Mouse (Mus musculus) ES-Bruce4 (cell line): ENCODE measurements at regions not wholly inside any gene's neighbourhood (a gene's known extent, or its start where the extent isn't known, plus 50 kb on each side); places are given as distances from the start of the nearest gene placed in this dataset.
"Not testable (repeated sequence)": the region's sequence is repeated elsewhere in the genome, so short reads cannot be mapped to it uniquely, and the experiment has no call there.

ENCODE experiments used
- H3K27ac ChIP-seq: 2 replicates; pipeline ENCODE4 v1.5.1; 2012; ENCODE audit warnings: low read length, inconsistent platforms; ENCODE audit not compliant: insufficient read depth
- H3K27me3 ChIP-seq: 2 replicates; pipeline ENCODE4 v1.6.1; 2012; ENCODE audit warnings: mild to moderate bottlenecking, low read length, inconsistent platforms; ENCODE audit not compliant: control insufficient read depth, poor library complexity, insufficient read depth, severe bottlenecking
- H3K36me3 ChIP-seq: 2 replicates; pipeline ENCODE4 v1.6.1; 2012; ENCODE audit warnings: inconsistent platforms, mild to moderate bottlenecking, low read length, moderate library complexity; ENCODE audit not compliant: control insufficient read depth, poor library complexity, insufficient read depth, severe bottlenecking
- H3K4me1 ChIP-seq: one replicate; pipeline ENCODE4 v1.8.1; 2011; ENCODE audit warnings: low read length; ENCODE audit not compliant: control insufficient read depth, insufficient read depth
- H3K4me3 ChIP-seq: 2 replicates; pipeline ENCODE4 v1.5.1; 2011; ENCODE audit warnings: low read depth, mild to moderate bottlenecking, low read length
- H3K9ac ChIP-seq: 2 replicates; pipeline ENCODE4 v1.6.1; 2012; ENCODE audit warnings: low read depth, mild to moderate bottlenecking, inconsistent platforms; ENCODE audit not compliant: poor library complexity, severe bottlenecking
- H3K9me3 ChIP-seq: replicated peaks from 2 replicates; pipeline ENCODE4 v1.6.1; 2012; ENCODE audit warnings: mild to moderate bottlenecking, low read length, inconsistent platforms; ENCODE audit not compliant: control insufficient read depth, poor library complexity, insufficient read depth, severe bottlenecking
- CTCF ChIP-seq: IDR thresholded peaks from one replicate; pipeline ENCODE4 v1.8.1; 2011; ENCODE audit warnings: low read depth, low read length
- EP300 ChIP-seq: IDR thresholded peaks from 2 replicates; pipeline ENCODE4 v1.6.1; 2011; ENCODE audit warnings: low read depth, low read length; ENCODE audit not compliant: insufficient read depth
- POLR2A ChIP-seq: IDR thresholded peaks from one replicate; pipeline ENCODE4 v1.8.1; 2011; ENCODE audit warnings: low read length; ENCODE audit not compliant: insufficient read depth

- no peaks in the 10 kb centered on the region for H3K9me3 ChIP-seq
Observed at GRCm38 (mm10) chr3:21621745-21622144, 454.7 kb upstream of the Tbl1xr1 start.

DNA sequence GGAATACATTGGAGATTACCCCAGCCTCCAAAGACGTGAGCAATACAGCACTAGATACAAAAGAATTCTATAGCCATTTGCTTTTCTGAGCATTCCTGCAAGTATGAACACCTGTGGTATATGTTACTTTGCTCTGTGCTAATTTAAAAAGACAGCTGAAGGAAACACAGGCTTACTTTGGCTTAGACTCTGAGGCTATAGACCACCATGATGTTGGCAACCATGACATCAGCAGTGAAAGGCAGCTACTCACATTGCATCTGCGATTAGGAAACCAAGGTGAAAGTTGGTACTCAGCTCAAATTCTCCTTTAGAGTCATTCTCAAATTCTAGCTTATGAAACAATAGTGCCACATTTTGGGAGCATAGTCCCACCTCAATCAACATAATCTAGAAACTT lies 451.4 kb upstream of the Tbl1xr1 start:
- no peak for TF ChIP-seq CTCF

More at GRCm38 (mm10) chr3:21621745-21622144, 454.7 kb upstream of the Tbl1xr1 start:
- no peak for TF ChIP-seq CTCF
- TF ChIP-seq EP300, result no peak
- no peak for TF ChIP-seq POLR2A
- H3K27me3 ChIP-seq, result no peaks in the 10 kb centered on the region
- no peak overlapping the region for H3K27ac ChIP-seq
- no peak overlapping the region for H3K4me3 ChIP-seq
- no peaks in the 10 kb centered on the region for H3K4me1 ChIP-seq
- no peak overlapping the region for H3K9ac ChIP-seq
- no peaks in the 10 kb centered on the region for H3K36me3 ChIP-seq

GRCm38 (mm10) chr3:21626029-21626428 lies 450.4 kb upstream of the Tbl1xr1 start:
- Histone ChIP-seq H3K4me1 (no peaks in the 10 kb centered on the region), H3K36me3 (no peaks in the 10 kb centered on the region), H3K9me3 (0 out of 2 replicates have a peak, but pooled peaks cover 2% of the 10 kb centered on the region), H3K27ac (no peak overlapping the region), H3K27me3 (no peaks in the 10 kb centered on the region), H3K9ac (no peak overlapping the region), H3K4me3 (no peak overlapping the region)
- no peak for TF ChIP-seq CTCF
- no peak for TF ChIP-seq EP300
- TF ChIP-seq POLR2A, result no peak

More for the DNA sequence above, 451.4 kb upstream of the Tbl1xr1 start:
- Histone ChIP-seq H3K4me1 (no peaks in the 10 kb centered on the region), H3K9ac (no peak overlapping the region), H3K9me3 (0 out of 2 replicates have a peak, but pooled peaks cover 2% of the 10 kb centered on the region), H3K27me3 (no peaks in the 10 kb centered on the region), H3K4me3 (no peak overlapping the region), H3K36me3 (no peaks in the 10 kb centered on the region), H3K27ac (no peak overlapping the region)

GRCm38 (mm10) chr3:21627048-21627447 lies 449.4 kb upstream of the Tbl1xr1 start:
- H3K4me3 ChIP-seq, H3K27ac ChIP-seq, H3K36me3 ChIP-seq, H3K27me3 ChIP-seq, H3K9ac ChIP-seq, H3K9me3 ChIP-seq, H3K4me1 ChIP-seq: not testable (repeated sequence)
- peak; percentile 60; the same call in 1 of the 2 replicates for TF ChIP-seq EP300

DNA sequence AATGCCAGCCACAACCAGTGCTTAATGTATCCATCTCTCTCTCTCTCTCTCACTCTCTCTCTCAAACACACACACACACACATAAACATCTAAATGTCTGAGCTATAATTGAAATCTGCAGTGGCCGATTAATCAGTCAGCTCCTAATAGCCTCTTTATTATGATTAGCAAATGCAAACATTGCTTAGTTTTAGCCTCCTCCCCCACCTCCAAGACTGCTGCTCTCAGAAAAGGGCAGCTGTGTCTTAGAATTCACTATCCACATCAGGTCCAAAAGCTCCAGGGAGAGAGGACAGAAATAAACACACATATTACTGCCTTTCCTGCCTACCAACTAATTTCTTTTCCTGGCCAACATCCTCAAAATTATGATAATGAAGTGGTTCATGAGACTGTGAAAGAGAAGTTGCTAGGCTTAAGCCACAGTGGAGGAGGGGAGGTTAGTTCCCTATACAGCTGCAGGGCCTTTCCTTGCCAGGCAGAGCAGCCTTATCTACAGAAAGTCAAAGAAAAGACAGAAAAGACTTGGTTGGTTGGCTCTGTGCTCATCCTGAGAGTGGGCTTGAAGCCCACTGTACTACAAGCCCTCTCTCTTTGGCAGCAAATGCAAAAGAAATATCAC lies 442.7 kb upstream of the Tbl1xr1 start:
- H3K9ac ChIP-seq, result no peak overlapping the region
- H3K27ac ChIP-seq, result no peak overlapping the region
- no peaks in the 10 kb centered on the region for H3K27me3 ChIP-seq
- H3K4me1 ChIP-seq, result peaks cover 3% of the 10 kb centered on the region
- no peak overlapping the region for H3K4me3 ChIP-seq
- H3K9me3 ChIP-seq, result no peaks in the 10 kb centered on the region
- TF ChIP-seq EP300, result no peak
- no peak for TF ChIP-seq CTCF
- no peak for TF ChIP-seq POLR2A
- H3K36me3 ChIP-seq, result no peaks in the 10 kb centered on the region

DNA sequence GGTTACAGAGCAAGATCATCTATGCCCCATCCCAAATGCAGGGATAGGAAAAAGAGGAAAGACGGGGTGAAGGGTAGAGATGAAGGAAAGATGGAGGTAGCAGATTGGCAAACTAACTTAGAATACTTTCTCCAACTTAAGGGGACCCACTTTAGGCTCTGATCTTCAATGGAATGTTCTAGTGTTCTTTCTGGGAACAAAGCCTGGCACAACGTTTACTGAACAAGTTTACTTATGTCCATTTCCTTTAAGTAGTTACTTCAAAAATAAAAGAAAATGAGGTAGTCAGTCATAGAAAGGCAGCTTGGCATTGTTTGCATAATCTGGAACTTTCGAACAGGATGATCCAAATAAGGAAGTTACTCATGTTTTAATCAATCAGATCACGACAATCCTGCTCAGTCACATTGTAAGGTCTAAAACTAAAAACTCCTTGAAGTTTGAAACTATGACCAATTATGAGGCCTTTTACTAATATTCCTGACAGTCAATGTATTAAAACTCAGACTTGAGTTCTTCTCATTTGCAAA lies 441.7 kb upstream of the Tbl1xr1 start:
- Histone ChIP-seq H3K27ac (no peak overlapping the region), H3K9me3 (no peaks in the 10 kb centered on the region), H3K4me3 (no peak overlapping the region), H3K9ac (no peak overlapping the region), H3K36me3 (no peaks in the 10 kb centered on the region), H3K27me3 (no peaks in the 10 kb centered on the region), H3K4me1 (peaks cover 3% of the 10 kb centered on the region)
- TF ChIP-seq CTCF, result no peak
- no peak for TF ChIP-seq POLR2A
- no peak for TF ChIP-seq EP300
